14 mouse cellular contexts compared by ENCODE assay signal in the genomic region with DNA sequence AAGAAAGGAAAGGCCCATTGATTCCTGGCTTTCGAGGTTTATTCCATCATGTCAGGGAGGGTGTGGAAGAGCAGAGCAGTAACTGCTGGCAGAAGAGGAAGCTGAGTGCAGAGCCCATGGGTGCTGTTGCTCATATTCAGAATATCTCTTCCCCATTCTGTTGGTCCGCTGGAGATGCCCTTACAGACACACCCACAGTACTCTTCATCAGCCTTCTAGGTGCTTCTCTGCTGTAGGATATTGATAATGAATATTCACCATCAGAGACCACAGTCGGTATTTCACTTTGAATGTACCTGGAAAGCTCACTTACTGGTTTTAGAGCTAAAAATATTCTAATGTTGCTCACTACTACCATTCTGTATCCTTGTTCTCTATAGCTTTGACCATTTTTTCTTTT.
"Had no signal": no experiment of that assay in that cellular context is flagged by ENCODE, and none has a peak within 500 bp of the region (broad histone marks: within the 10 kb centered on the region; RNA-seq: fewer than 3 reads in every experiment).

No protein-coding gene starts in this region.

- H3K4me3 ChIP-seq: megakaryocyte, embryonic 14.5 days; midbrain, embryonic 13.5 days; midbrain, embryonic 15.5 days; neural tube, embryonic 12.5 days had no signal

- H3K4me1 ChIP-seq: megakaryocyte, embryonic 14.5 days; midbrain, embryonic 13.5 days; midbrain, embryonic 15.5 days; neural tube, embryonic 12.5 days had no signal

- H3K27me3 ChIP-seq: megakaryocyte, embryonic 14.5 days; midbrain, embryonic 13.5 days; midbrain, embryonic 15.5 days; neural tube, embryonic 12.5 days had no signal

- H3K9ac ChIP-seq: liver, embryonic 14.5 days; lung, embryonic 14.5 days; midbrain, embryonic 13.5 days; midbrain, embryonic 15.5 days; neural tube, embryonic 12.5 days had no signal

- ATAC-seq: midbrain, embryonic 13.5 days; midbrain, embryonic 15.5 days had no signal

- H3K9me3 ChIP-seq: megakaryocyte, embryonic 14.5 days; midbrain, embryonic 13.5 days; midbrain, embryonic 15.5 days; neural tube, embryonic 12.5 days had no signal

- H3K27ac ChIP-seq: liver, embryonic 14.5 days; midbrain, embryonic 13.5 days; midbrain, embryonic 15.5 days; neural tube, embryonic 12.5 days had no signal

- H3K4me2 ChIP-seq: lung, embryonic 14.5 days; midbrain, embryonic 11.5 days; midbrain, embryonic 13.5 days; midbrain, embryonic 15.5 days; neural tube, embryonic 12.5 days had no signal

- H3K36me3 ChIP-seq: midbrain, embryonic 13.5 days; midbrain, embryonic 15.5 days; neural tube, embryonic 12.5 days had no signal

- DNase-seq: lung, adult 18-20 months; lung, embryonic 14.5 days; lung, postnatal 10 days; lung, postnatal 4 days; right cerebral cortex, postnatal 14 days; thymus, adult 18-20 months; thymus, postnatal 14 days; thymus, postnatal 36 days had no signal
